Mouse (Mus musculus) large intestine, adult 2 months (tissue): ENCODE results near the gene Cdc73. TPM values are rescaled to one million over a fixed set of nuclear protein-coding genes. Genes with fewer than 3 reads are reported as not detected.
"Not testable (repeated sequence)": the region's sequence is repeated elsewhere in the genome, so short reads cannot be mapped to it uniquely, and the experiment has no call there.

ENCODE experiments used
- DNase-seq: peaks from one replicate; pipeline ENCODE4 v3.0.0-alpha.2; 2012; ENCODE audit warnings: low read depth, low spot score
- WGBS: fragments of 180-500 bp; shearing (Covaris S2); methylation state at CpG from one replicate; pipeline ENCODE4 v1.1.7; 2018; 5-methylcytosine and 5-hydroxymethylcytosine counted together
- polyA plus RNA-seq: library from polyadenylated mRNA; depleted of rRNA; stranded (reverse); fragments of >200 nt; gene quantifications from 2 replicates; pipeline ENCODE4 v1.2.3, GENCODE M21; 2012; rRNA removed

The Cdc73 gene
- 2.9 and 3.8 TPM in 2 replicates for polyA plus RNA-seq

DNA sequence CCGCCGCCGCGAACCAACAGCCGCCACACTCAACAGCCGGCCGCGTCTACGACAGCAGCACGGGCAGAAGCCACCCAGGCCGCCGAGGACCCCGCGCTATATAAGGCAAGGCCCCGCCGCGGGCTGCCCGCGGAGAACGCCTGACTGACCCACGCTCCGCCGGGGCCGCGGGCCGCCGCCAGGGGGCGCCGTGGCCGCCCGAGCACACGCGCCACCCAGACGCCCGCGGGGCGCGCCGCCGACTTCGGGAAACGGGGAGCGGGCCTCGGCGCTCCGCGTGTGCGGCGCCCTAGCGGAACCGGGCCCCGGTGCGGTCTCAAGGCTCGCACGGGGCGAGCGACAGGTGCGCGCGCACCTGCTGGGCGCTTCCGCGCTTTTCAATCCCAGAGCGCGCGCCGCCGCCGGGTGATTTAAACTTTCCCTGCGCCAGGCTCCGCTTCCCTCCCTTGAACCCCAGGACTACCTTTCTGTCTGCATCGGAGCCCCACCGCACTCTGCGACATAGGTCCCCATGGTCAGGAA, at the start of gene Cdc73:
Cdc73 (minus strand) TSS at position 153 of the 522 bp plus-strand sequence.
- DNase-seq = peak; percentile 60
- 1% methylated on average over 69 of the region's 74 CpGs for WGBS

DNA sequence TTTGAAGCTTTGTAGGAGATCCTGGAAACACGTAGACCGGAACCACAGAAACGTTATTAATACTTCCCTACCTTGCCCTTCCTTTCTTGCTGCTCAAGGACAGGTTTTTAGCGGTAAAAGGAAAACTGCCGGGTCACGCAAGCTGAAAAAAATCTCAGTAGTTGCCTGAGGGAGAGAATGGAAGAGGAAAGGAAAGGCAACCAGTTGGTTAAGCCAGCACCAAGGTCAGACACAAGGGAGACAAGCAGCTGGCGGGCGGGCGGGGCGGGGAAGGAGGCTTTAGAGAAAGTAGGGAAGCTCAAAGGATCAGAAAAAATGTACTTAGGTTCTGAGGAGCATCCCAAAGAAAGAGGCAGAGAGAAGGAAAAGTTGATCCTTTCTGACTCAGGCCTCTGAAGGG, 43.2 kb upstream of the Cdc73 start:
- DNase-seq = no peak
- WGBS = 89% methylated on average over 10 of the region's 10 CpGs

DNA sequence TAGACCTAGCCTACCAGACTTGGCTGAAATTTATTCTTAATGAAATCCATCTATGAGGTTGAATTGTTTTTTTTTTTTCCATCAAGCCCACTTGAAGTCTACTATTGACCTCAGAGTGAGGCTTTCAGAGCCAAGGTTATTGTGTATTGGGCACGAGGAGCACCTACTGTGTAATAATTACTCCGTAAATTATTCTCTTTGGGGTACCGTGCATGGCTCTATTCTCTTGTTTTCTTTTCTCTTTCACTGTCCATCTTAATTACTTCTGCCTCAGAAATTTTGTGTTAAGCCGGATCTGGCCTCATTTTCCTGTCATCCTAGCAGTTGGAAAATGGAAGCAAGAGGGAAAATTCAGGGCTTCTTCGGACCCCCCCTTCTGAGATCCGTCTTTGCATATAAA, 39.5 kb upstream of the Cdc73 start:
- 95% methylated on average over 6 of the region's 6 CpGs for WGBS
- DNase-seq = no peak

DNA sequence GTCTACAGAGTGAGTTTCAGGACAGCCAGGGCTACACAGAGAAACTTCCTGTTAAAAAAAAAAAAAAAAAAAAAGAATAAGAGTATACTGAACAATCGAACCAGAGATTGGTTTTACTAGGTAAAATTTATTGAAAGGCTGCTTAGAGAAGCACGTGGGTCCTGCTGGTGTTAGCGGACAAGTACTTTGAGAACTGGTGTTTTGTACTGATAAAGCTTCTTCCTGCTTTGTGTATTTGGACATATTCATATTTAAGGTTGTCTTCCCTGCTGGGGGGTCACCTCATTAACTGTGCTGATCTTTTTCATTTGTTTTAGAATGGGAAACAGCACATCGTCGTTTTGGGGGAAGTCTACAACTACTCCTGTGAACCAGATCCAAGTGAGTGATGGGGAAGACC, 38.6 kb upstream of the Cdc73 start:
- DNase-seq = no peak
- WGBS = 86% methylated on average over 5 of the region's 5 CpGs

DNA sequence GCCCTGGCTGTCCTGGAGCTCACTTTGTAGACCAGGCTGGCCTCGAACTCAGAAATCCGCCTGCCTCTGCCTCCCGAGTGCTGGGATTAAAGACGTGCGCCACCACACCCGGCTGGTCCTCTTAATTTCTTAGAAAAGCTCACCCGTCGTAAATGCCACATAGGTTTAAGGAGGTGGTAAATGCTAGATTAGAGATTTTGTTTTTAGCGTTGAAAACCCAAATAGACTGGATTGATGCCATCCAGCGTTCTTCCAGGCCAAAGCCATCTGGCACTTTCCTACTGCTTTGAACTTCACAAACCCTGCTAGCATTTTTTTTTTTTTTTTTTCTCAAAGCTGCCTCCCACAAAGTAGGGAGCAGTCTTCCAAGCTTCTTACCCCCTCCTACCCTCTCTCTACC, 37.9 kb upstream of the Cdc73 start:
- 83% methylated on average over 10 of the region's 10 CpGs for WGBS
- DNase-seq = no peak

DNA sequence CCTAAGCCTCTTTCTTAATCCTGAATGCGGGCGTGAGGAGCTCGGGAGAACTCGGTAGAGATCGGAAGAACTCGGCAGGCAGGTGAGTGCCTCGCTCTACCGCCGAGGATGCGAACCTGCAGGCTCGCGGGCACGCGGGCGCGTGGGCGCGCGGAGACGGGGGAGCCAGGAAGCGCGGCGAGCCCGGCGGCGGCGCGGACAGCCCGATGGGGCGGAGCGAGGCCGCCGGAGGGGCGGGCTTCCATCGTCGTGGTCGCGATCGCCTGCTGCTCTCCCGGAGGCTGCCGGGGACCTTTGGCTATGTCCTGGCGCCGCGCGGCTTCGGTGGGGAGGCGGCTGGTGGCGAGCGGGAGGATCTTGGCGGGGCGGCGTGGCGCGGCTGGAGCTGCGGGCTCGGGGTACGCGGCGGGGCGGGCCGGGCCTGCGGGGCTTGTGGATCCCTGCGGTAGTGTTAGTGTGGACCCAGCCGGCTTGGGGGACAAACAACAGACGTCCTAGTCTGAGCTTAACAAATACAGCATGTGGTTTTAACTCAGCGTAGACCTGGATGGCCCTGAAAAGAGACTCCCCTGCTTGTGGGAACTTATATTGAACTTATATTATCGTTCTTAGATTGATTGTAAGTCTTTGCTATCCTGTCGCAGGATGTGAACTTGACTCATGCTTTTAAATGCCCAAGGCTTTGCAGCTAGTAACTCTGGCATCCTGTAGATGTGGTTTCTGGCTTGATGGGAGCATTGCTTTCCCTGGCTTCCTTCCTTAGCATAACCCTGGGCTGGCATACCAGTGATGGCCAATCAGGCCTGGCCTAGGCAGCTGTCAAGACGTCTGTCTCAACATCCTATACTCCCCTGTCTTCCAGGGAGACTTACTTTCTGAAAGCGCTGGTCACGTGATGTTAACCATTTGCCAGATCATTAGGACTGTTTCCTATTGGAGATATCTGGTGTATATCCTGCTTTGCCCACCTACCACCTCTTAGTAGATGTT, 37.0 kb upstream of the Cdc73 start:
- DNase-seq = peak; percentile 81
- under 1% methylated on average over 70 of the region's 71 CpGs for WGBS

DNA sequence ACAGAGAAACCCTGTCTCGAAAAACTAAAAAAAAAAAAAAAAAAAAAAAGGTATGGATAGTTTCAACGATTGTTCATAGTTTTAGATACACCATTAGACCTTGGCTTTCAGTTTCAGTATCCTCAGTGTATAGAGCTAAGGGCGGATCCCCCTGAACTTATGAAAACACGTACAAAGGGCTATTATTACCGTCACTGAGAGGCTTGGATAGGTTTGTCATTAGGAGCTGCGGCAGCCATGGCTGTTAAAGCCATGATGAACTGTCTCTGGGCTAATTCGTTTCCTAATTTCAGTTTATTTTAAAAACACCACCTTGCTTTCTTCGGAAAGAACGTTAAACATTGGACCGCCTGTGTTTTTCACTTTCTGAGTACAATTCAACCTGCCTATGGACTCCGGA, 36.1 kb upstream of the Cdc73 start:
- peak; percentile 16 for DNase-seq

DNA sequence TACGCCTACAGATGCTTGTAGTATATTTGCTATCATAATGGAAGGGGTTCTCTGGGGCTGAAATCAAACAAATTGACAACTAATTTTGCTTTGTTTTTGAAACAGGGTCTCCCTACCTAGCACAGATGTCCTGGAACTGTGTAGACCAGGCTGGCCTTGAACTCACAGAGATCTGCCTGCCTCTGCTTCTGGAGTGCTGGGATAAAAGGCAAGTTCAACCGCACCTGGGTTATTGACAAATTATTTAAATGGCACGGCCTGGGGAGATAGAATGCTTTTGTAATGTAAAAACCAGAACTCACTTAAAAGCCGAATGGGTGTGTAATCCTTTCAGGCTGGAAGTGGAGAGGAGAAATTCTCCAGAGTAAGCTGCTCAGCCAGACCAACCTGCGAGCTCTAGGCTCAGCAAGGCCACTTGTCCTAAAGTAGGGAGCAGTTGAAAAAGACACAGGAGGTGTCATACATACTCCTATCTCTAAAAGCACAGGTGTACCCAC, 31.3 kb upstream of the Cdc73 start:
- 75% methylated on average over 5 of the region's 5 CpGs for WGBS
- DNase-seq = no peak

More for the DNA sequence above, 36.1 kb upstream of the Cdc73 start:
- 8% methylated on average over 11 of the region's 11 CpGs for WGBS

DNA sequence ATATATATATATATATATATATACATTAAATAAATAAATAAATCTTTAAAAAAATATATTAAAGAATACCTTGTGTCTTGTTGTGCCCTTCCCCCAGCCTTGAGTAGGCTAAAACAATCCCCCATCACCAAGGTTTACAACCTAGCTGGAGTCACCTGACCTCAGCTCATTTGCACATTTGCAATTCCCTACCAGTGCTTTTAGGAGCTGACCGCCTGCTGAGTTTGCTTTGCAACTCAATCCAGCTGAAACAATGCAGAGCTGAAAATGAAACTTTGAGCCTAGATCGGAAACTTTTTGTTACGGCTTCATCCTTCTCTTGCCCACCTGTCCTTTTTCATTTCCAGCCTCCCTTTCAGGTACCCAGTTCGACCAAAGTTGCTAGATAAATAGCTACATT, 29.0 kb upstream of the Cdc73 start:
- 63% methylated on average over 4 of the region's 4 CpGs for WGBS
- no peak for DNase-seq

DNA sequence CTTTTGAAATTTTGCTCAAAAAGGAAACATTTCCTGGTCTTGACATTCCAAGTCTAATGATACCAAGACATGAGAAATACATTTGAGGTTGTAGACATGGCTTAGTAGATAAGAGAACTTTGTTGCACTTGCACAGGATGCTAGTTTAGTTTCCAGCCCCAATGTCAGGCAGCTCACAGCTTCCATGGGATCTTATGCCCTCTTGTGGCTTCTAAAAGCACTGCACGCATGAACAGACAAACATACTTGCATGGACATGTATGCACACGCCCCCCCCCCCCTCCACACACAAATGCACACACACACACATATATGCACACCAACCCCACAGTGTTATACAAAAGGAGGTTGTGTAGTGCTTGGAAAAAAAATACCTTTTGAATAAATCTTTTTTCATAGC, 28.2 kb upstream of the Cdc73 start:
- no peak for DNase-seq

DNA sequence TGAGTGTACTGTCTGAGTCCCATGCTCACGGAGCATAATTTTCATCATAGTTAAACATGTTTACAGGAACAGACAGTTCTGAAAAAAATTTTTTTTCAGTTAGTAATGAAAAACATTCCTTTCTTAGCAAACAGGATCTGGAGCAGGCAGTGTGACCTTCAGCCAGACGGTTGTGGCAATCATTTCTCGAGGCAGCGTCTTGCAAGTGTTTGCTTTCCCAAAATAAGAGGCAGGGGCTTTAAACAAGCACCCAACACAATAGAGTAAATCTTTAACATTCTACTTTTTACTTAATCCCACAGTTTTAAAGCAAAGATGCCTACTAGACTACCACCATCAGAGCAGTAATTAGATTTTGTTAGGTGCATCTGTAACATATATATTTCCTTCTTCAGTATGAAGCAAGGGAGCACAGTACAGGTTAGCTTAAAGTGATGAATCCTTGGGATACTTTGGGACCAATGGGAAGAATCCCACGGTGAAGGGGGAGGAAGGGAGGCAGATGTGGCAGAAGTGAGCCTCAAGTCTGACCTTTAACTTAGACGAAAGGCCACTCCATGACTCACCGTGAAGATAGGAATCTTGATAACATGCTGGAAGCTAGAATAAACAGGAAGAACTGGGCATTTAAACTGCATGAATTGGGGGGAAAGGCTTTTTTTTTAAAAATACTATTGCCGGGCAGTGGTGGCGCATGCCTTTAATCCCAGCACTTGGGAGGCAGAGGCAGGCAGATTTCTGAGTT, 25.2 kb upstream of the Cdc73 start:
- DNase-seq = no peak
- WGBS = 32% methylated on average over 9 of the region's 9 CpGs

More for the DNA sequence above, 28.2 kb upstream of the Cdc73 start:
- 85% methylated on average over 2 of the region's 2 CpGs for WGBS

DNA sequence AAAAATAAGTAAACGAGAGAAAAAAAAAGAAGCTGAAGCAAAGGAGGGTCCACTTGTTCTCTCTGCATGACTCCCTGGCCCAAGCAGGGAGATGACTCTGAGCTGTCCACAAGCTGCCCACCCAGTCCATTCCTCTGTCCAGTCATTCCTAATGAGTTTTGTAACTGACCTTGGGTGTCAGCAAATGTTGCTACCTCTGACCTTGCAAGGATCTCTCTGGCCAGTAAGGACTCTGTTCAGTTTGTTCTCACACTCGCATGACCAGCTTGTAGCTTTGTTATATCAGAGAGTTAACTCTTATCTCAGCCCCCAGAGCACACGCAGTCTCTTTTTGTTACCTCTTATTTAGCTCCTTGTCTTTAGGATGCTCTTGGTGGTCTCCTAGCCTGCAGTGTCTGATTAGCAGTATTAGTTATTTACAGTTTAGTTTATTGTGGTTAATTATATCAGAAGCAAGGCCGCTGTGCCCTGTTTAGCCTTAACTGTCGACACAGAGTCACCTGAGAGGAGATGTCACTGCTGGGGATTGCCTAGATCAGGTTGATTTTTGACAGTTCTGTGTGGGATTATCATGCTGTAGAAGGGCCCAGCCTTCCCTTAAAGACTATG, 21.9 kb upstream of the Cdc73 start:
- WGBS = 77% methylated on average over 5 of the region's 5 CpGs

DNA sequence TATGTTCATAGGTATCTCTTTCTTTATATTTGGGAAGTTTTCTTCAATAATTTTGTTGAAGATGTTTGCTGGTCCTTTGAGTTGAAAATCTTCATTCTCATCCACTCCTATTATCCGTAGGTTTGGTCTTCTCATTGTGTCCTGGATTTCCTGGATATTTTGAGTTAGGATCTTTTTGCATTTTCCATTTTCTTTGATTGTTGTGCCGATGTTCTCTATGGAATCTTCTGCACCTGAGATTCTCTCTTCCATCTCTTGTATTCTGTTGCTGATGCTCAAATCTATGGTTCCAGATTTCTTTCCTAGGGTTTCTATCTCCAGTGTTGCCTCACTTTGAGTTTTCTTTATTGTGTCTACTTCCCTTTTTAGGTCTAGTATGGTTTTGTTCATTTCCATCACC, 13.3 kb upstream of the Cdc73 start, which contains the start of gene Glrx2:
Glrx2 (plus strand) TSS at position 301 of the 400 bp plus-strand sequence.
- DNase-seq = not testable (repeated sequence)
- WGBS = no CpG with 5 or more reads among the region's 2 CpGs

More for the DNA sequence above, 21.9 kb upstream of the Cdc73 start:
- DNase-seq = no peak

DNA sequence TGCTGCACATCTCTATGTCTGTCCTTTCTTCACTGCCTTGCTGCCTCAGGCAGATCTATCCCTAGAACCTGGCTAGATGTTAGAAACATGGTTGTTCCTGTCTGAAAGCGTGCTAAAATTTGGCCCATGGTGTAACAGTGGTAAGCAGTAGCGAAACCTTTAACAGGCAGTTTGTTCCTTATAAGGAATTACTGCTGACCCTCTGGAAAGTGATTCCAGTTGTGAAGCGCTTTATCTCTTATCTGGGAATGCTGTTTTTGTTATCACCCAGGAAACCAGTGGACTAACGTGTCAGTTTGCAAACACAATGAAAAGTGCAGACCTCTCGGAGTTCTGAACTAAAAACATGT, 7.9 kb upstream of the Cdc73 start:
- DNase-seq = no peak
- 60% methylated on average over 5 of the region's 5 CpGs for WGBS

DNA sequence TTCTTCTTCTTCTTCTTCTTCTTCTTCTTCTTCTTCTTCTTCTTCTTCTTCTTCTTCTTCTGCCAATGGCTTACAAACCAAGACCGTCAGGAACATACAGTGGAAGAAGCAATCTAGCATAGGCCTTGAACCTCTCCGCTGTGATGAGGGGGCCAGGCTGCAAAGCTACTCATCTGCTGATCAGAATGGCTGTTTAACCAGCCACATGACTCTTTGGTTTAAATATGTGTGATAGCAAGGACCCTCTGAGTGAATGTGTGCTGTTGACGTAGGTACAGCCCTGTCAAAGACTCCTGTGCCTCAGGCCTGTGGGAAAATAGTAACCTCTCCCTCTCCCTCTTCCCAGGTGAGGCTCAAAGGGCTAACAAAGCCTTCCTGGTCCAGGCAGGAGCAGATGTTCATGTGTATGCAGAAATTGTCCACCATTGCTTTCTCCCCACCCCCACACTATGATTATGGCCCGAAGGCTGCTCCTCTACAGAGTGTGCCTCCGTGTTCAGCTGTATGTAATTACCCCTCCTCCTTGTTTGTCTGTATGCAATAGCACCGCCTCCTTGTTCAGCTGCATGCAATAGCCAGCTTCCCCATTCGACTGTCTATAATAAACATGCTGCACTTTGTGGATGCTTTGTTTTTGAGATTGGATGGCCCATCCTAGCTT, 7.4 kb upstream of the Cdc73 start:
- no peak for DNase-seq
- 49% methylated on average over 7 of the region's 7 CpGs for WGBS

DNA sequence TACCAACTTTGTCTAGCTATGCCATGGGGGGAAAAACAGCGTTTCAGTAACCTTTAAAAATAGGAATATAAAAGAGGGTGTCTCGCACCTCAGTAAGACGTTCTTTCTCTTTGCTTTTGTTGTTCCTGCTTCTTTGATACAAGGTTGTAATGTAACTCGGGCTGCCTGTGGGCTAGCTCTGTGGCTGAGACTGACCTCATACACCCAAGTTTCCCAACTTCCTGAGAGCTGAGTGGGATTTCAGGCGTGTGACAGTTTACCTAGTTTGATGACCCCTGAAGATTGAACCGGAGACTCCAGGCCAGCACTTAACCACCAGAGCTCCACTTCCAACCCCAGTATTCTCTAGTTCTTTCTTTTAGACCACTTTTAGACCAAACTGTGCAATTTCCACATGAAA, 5.7 kb upstream of the Cdc73 start:
- WGBS = 63% methylated on average over 6 of the region's 6 CpGs
- DNase-seq = no peak

DNA sequence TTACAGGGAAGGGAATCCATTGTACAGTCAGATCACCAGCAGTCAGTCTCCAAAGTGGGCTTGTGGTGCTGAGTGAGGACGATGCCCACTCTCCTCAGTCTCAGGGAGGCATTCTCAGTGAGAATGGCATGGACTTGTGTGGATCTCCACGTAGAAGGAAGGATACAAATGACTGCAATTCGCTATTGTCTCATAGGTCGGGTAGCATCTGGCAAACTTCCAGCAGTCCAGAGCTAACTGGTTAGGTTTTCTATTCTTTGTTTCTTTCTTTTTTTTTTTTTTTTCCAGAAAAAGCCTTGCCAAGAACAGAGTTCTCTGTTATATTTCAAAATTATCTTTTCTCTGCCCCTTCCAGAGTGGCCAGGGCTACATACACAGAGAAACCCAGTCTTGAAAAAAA, 4.3 kb upstream of the Cdc73 start:
- 32% methylated on average over 4 of the region's 4 CpGs for WGBS
- no peak for DNase-seq

DNA sequence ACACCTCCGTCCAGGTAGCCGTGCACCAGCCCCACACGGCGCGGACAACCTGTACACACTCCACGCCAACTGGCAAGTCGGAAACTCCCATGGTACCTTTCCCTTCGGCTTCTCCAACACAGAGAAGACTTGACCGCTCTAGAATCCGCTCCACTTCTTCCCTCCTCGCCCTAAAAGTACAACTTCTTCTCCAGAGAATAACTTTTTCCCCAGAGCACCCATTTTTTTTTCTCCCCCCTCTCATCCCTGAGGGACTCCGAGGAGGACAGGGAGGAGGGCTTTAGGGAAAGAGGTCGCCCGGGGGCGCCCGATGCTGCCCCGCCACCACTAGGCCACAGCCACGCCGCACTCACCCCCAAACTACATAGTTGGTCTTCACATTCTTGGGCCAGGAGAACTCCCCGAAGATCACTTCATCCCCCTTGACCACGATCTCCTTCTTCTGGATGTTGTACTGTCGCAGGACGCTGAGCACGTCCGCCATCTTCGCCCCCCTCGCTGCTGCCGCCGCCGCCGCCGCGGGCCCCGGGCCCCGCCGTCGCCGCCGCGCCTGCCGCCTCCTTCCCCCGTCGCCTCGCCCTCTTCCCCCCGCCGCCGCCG, 452 bp downstream of the Cdc73 start:
- DNase-seq = no peak
- 2% methylated on average over 43 of the region's 48 CpGs for WGBS

DNA sequence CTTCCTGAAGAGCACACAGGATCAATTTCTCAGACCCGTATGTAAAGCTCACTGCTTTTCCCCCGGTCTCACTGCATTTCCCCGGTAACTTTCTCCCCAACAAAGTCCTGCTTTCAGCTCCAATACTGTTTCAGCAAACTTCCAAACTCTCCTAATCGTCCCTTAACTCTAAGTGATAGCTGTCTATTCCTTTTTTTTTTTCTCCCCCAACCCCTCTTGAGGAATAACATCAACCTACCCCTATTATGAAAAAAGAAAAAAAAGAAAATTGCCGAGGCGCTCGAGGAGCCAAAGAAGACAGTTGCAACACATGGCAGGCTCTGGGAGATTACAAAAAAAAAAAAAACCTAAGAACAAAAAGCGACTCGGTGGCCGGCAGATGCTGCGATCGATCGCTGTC, 957 bp downstream of the Cdc73 start:
- DNase-seq = no peak
- under 1% methylated on average over 13 of the region's 13 CpGs for whole genome bisulfite sequencing
